8 mouse cellular contexts compared by ENCODE assay signal in genomic region chr4:154011646-154012089, GRCm38 (mm10). TPM values are rescaled to one million over a fixed set of nuclear protein-coding genes. Genes with fewer than 3 reads are reported as not detected.
A peak's percentile ranks its signal among the peaks of the same experiment; 100 is the strongest.
DNase-seq lines count a peak whose midpoint lies in the region; ATAC-seq lines count a peak whose summit lies in the region.

Gene Lrrc47, plus strand, starts transcription at chr4:154011731.

- peak; percentile 87 for DNase-seq in NIH3T3 (ENCODE audit: low read depth)
- DNase-seq in cerebellum, adult 8-10 months: peak; percentile 82
- DNase-seq in layer of hippocampus, adult 9-11 months: peak; percentile 85
- peak; percentile 84 for DNase-seq in lung, postnatal 14 days
- DNase-seq in ovary, postnatal 36 days (ENCODE audit: low spot score): peak; percentile 82
- peak; percentile 83 for DNase-seq in thymus, postnatal 14 days

- peak; percentile 93 for ATAC-seq in frontal cortex, adult (ENCODE audit: low TSS enrichment)
- peak; percentile 85 to 88 for ATAC-seq in hematopoietic stem cell, adult 5-6 weeks (replicated peaks in 1 of 2; ENCODE audit: insufficient read depth in 1 of 2, low FRiP score in 2 of 2, low TSS enrichment in 1 of 2, low read depth in 1 of 2, poor library complexity in 2 of 2, severe bottlenecking in 2 of 2)

RNA-seq across cellular contexts. Expression of gene Lrrc47, which starts in this region (rescaled TPM):
- total RNA-seq in hematopoietic stem cell, adult 5-6 weeks (2017): 26.6 and 34.7 TPM in 2 replicates

Comparison
In these comparisons a context has a peak if more than half of its experiments do, and no peak if none do; other contexts are left out.
1. Peak in every context shown above with its lines: DNase-seq and ATAC-seq.